Mouse (Mus musculus) frontal cortex, postnatal 10 days (tissue): ENCODE measurements around the gene Olfr78.

Source experiments
- DNase-seq, 2 experiments: peaks; one replicate each; pipeline ENCODE4 v3.0.0; 2022; ENCODE audit warnings: low spot score in 2 of 2, mixed read lengths in 1 of 2

Gene Olfr78

DNA sequence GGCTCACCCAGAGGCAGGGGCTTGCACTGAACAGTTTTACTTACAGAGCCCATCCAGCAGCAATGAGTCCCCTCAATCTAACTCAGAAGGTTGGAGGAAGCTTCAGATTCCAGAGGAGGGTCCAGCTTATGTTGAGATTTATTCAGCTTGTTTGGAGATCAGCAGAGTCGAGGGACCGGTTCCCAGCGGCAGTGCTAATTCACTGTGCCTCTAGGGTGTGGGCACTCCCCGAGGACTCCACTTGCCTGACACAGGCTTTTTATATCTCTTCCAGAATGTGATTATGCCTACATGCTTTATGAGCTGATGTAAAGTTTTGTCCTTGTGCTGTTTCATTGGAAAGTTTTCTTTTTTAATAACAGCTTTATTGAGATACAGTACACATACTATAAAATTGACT lies at the start of gene Olfr78, which contains the start of gene Olfr560:
Gene Olfr78 (minus strand): TSS at position 206 of the 400 bp plus-strand sequence.
Gene Olfr560 (minus strand): TSS at position 101 of the 400 bp plus-strand sequence.
- no peak for DNase-seq

DNA sequence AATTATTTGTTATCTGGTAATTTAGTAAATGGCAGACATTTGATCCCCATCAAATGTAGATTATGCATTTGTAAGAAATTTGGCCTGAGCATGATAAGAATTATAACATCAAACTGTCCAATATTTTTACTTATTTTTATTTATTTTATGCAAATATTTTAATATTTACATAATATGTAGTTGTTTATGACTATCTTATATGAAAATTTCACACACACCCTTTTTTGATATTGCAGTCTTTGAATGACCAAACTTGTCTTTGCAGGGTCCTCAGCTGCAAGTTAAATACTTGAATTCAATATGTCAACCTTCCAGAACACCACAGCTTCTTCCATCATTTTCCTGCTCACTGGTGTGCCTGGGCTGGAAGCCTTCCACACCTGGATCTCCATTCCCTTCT lies 43.9 kb upstream of the Olfr78 start, which contains the start of gene Olfr564:
Gene Olfr564 (plus strand): TSS at position 301 of the 400 bp plus-strand sequence.
- no peak for DNase-seq

DNA sequence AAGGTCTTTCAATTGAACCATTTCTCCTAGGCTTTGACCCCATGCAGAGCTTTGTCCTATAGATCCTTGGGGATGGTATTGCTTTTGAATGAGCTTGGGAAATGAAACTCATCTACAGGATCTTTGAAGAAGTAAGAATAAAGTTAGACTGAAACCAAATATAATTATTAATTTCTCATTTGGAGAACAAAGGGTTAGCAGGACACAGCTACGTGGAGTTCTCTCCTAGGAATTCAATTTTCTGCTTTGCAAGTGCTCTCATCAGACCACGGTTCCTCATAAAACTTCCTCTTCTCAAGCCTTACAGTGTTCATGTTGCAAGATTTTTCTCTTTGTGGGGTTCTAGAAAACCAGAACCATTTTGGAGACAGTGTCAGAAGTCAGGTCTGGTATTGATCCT lies 11.7 kb upstream of the Olfr78 start, which contains the start of gene Olfr561:
Gene Olfr561 (plus strand): TSS at position 301 of the 400 bp plus-strand sequence.
- DNase-seq: no peak

DNA sequence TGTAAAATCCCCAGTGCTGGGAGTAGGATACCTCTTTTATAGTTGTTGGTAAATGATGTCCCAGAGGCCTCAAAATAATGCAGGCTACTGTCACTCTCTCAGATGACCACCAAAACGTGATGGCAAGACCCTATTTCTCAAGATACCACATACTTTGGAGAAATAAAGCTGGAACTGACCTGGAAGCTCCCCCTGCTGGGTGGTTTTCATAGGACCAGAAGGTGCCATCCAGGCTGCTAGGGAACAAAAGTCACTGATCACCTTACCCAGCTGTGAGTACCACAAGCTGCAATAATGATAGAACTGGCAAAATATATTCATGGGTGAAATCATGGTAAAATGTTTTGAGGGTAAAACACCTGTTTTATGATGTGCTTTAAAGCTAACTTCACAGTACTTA lies 7.2 kb downstream of the Olfr78 start:
- DNase-seq: no peak

DNA sequence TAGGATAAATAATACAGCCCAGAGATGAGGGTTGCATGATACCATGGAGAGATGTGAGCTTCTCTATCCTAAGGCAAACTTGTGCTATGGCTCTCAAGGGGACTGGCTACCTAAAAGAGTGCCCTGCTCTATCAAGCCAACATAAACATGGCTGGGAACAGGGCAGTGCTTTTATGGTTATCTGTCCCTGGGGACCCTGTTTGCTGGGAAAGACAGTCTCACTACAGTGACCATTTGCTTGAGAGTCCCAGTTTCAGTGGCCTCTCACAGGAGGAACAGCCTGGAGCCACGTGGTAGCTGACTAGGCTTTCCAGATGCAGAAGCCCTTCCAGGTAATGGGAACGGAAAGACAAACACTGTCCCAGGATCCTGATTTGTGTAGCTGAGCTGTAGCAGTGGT lies 21.6 kb downstream of the Olfr78 start:
- DNase-seq: no peak

DNA sequence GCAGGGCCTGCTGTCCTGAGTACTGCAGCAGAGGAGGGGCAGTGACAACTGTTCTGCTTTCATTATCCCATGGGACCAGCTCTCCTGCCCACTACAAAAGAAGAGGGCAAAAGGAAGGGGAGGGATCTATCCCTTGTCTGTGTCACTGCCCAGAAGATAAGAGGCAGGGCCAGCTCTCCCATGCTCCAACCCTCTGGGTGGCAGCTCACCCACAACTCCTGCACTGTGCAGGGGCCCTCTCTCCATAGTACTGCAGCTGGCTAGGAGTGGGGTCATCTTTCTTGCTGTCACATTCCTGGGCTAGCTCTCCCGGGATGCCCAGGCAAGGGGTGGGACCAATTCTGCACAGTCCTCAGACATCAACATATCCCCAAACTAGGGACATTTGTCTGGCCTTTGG lies 25.5 kb downstream of the Olfr78 start:
- no peak for DNase-seq

DNA sequence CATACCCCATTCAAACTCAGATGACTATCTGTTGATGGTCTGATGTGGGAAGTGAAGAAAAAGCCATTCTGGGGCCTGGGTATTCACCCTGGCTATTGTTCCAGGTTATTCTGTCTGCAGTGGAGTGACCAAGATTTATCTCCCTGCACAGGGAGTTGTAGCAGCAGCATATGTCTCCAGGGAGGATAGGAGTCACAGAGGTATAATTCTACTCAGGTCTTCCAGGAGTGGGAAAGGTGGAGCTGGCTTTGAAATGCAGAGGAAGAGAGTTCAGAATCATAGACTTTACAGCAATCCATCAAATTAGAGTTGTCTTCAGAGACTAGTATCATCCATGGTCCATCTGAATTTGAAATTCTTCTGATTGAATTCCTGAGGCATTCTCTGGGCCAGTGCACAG lies 31.9 kb downstream of the Olfr78 start, which contains the start of gene Olfr559:
Gene Olfr559 (minus strand): TSS at position 101 of the 400 bp plus-strand sequence.
- no peak for DNase-seq

DNA sequence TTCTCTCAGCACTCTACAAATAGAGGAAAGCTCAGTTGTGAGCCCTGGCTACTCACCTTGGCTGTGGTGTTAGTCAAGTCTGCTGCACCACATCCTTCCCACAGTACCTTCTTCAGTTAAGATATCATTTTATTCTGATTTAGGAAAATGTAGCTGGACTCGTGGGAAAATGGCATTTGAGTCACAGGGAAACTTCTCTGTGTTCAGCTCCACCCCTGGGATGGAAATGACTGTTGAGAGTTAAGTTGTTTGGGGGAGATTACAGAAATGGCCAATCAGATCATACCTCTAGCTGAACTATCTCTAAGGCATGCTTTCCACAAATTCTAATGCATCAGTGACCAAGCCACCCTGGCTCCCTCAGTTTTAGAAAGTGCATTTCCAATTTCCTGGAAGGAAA lies 40.3 kb downstream of the Olfr78 start, which contains the start of gene Olfr33:
Gene Olfr33 (minus strand): TSS at position 101 of the 400 bp plus-strand sequence.
- no peak for DNase-seq

DNA sequence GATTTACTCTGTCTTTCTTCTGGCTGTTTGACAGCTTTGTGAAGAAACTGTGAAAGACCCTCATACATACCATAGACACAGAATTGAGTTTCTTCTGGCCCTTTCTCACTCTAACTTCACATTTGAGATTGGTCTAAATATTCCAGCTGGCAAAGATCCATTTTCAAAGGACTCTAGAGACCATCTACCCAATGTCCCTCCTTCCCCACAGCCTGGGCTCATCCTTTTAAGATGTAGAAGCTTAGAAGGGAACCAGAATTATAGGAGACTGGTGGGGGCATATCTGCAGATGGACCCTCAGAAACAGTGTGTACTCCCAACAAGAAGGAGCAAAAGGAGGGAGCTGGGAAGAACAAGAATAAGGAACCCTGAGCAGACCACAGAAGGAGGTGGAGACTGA lies 57.4 kb downstream of the Olfr78 start, which contains the start of gene Olfr558:
Gene Olfr558 (plus strand): TSS at position 301 of the 400 bp plus-strand sequence.
- DNase-seq: no peak

DNA sequence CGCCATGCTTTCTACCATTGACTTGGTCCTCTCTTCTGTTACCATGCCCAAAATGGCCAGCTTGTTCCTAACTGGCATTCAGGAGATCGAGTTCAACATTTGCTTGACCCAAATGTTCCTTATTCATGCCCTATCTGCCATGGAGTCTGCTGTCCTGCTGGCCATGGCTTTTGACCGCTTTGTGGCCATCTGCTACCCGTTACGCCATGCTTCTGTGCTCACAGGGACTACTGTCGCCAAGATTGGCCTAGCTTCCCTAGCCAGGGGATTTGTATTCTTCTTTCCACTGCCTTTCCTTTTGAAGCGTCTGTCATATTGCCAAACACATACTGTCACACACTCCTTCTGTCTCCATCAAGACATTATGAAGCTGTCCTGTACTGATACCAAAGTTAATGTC lies 60.8 kb downstream of the Olfr78 start:
- no peak for DNase-seq

DNA sequence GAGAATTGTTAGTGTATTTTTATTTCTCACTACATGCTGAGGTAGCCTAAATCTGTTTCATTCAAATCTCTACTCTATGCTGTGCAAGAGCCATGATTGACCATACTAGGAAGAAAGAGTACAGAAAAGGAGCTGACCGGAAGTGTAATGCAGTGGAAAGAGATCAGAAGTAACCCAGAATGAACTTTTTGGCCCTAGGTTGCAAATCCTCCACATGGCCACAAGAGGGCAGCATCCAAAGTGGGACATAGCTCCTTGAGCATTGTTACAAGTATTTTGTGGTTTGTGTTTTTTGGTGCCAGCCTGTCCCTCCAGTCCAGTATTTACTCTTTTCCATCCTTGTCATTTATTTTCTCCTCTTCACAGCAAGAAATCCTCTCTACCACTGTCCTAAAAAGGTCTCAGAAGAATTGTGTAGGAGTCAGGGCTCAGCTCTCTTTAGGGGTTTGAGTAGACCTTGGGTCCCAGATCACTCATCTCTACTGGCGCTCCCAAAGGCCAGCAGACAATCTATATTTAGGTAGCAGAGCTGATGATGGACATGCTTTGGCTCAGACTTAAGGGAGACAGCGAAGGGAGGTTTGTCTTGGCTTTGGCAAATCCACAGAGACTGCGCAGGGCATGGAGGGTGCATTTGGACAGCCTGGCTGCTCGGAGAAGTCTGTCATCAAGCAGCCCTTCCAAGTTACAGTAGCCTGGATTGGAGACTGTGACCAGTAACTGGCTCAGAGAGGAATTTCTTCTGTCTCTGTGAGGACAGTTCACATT lies 63.7 kb downstream of the Olfr78 start, which contains the start of gene Olfr557:
Gene Olfr557 (plus strand): TSS at position 553 of the 768 bp plus-strand sequence.
- DNase-seq: peak in 1 of 2 experiments; percentile 13
